Mouse (Mus musculus) embryonic stem cell, embryonic (primary cell): ENCODE measurements at regions not wholly inside any gene's neighbourhood (a gene's known extent, or its start where the extent isn't known, plus 50 kb on each side); places are given as distances from the start of the nearest gene placed in this dataset.
"Not testable (repeated sequence)": the region's sequence is repeated elsewhere in the genome, so short reads cannot be mapped to it uniquely, and the experiment has no call there.

Experiments
- CTCF ChIA-PET, 4 experiments: fragments of 300-600 bp in 2 of 4; fragments of 350-600 bp in 2 of 4; sonication (Branson Sonifier 250); formaldehyde crosslinking; loops; one replicate each; lab custom pipeline; 2022; ENCODE audit warnings: inconsistent platforms in 2 of 4; lab: Charles Lee
- POLR2A ChIA-PET, 4 experiments: fragments of 300-600 bp in 2 of 4; fragments of 350-600 bp in 2 of 4; sonication (Branson Sonifier 250); formaldehyde crosslinking; loops; one replicate each; lab custom pipeline; 2022; ENCODE audit warnings: antibody characterized with exemption in 4 of 4, inconsistent platforms in 1 of 4; lab: Charles Lee

DNA sequence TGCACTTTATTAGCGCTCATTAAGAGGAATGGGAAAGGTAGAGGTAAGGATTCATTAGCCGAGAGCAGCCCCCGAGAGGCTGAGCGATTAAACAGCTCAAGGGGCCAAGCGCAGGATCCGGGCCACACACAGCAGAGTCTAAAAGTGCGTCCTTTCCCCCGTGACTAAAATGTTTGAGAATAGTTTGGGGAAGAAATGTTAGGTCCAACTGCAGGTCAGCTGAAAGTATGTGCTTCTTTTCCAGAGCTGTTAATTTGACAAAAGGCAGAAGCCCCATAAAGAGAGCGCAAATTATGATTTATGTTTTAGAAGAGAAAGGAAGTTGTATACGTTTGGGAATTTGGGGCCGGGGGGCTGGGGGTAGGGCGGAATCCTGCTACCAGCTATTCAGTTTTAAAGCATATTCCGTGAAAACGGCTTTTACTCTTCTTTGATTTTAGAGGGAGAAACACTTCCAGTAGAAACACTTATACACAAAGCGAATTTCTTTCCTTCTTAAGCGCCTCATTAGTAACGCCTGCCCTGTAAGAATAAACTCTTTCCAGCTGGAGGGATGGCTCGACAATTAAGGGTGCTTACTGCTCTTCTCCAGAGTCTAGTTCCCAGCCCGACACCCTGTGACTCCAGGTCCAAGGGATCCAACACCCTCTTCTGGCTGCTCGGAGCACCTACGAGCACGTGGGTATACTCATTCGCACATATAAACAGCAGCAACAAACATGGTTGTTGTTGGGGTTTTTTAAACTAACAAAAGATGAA, 210.8 kb upstream of the 1700056E22Rik start:
- ChIA-PET POLR2A (interaction anchor here in 1 of 4 experiments (0.6 to 1.2 kb wide), 2 partner anchors 22 to 169 kb away, joined by 4 read pairs; no protein-coding TSS in a partner anchor), CTCF (interaction anchor here in 2 of 4 experiments (0.7 to 0.8 kb wide), 3 partner anchors 112 to 1252 kb away, joined by 3 to 7 read pairs (median 5); no protein-coding TSS in a partner anchor)

DNA sequence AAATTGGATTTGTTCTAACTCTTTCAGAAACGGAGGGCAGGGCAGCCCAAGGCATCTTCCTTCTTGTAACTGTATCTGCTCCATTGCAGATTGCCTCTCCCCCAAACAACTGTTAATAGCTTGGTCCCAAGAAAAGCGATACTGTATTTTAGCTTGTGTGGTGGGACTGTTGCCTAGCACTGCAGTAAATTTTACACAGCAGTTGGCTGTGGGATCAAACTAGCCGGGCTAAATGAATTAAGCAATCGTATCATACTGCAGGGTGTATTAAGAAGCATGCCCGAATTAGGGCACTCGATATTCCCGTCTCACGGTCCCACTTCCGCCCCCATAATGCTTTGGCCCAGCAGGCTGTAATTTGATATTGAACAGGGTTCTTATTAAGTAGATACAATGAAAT, 210.2 kb upstream of the 1700056E22Rik start:
- ChIA-PET POLR2A (interaction anchor here in 1 of 4 experiments (0.6 kb wide), 1 partner anchor 168 kb away, joined by 4 read pairs; no protein-coding TSS in a partner anchor), CTCF (interaction anchor here in 2 of 4 experiments (0.7 to 0.8 kb wide), 3 partner anchors 112 to 1253 kb away, joined by 3 to 7 read pairs (median 5); no protein-coding TSS in a partner anchor)

DNA sequence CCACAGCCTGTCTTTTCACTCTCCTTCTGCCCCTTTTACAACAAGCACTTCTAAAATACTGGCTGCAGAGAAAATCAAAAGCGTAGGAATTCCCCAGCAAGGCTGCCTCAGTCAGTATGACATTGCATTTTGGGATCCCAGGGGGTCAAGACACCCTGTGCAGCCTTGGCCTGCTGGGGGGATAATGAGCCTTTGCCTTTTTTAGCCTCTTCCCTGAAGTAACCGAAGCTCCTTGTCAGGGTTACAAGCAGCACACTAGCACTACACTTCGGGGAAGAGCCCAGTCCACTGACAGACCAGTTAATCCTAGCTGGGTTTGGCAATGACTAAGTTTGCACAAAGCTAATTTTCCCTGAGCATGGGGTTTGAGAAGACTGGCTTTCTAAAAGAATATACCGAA, 207.7 kb upstream of the 1700056E22Rik start:
- ChIA-PET CTCF (no interaction called here), POLR2A (no interaction called here)

DNA sequence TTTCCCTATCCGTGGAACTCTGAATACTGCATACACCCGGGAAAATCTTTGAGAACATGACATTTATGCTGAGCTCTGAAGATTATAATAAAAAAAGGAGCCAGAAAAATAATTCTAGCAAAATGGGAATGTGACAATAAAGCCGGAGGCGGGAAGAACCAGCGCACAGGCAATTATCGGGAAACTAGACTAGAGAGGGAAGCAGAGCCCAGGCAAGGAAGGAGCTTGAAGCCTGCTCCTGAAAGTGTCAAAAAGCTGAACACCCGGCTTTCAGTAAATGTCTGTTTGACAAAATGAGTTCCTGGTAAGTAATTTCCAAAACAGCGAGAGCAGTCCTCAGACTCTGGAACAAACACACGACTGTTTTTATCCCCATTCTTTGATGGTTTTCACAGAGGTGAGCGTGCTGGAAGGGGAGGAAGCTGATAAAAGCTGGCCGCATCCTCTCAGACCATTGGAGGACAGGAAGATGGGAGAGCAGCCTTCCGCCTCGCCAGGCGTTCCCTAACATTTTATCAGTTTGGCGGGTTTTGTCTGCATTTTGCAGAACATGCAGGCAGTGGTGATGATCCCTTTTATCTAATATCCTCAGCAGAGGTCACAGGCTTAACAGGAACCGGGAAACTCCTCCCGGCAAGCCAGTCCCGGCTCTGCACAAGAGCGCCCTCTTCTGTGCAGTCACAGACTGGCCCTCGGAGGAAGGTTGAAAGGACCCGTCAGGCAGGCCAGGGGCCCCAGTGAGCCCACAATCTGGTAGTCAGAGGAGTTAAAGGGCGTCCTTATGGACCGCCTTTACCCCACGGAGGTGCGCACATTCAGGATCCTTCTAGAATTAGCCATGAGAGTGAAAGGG, 201.3 kb upstream of the 1700056E22Rik start:
- ChIA-PET POLR2A (no interaction called here), CTCF (interaction anchor here (0.6 to 1.9 kb wide), 9 partner anchors 23 to 793 kb away, joined by 3 to 9 read pairs (median 4); partner anchors contain the start of gene 1700056E22Rik (in 1 of the 4))

DNA sequence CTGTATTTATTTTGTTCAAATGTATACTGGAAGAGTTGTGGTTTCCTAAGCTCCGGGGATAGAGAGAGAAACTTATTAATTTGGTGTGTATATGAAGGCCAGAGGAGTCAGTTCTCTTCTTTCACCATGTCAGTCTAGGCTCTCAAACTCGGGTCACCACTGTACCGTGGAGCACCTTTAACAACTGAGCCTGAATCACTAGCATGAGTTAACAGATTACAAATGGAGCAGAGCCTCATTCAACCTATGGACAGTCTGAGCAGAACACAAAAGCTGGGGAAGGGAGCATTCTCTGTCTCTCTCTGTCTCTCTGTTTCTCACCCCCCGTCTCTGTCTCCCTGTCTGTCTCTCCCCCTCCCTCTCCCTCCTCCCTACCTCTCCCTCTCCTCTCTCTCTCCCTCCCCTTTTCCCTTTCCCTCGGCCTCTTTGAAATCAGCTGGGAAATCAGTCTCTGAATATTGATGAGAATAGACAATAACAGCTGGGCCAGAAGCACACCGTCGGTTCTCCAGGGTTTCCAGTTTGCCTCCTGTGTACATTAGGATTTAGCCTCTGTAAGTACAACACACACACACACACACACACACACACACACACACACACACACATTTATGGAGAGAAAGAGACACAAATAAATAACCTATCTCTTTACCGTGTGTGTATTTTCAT, 200.4 kb upstream of the 1700056E22Rik start:
- ChIA-PET CTCF (interaction anchor here in 2 of 4 experiments (0.6 to 1.9 kb wide), 3 partner anchors 380 to 792 kb away, joined by 3 to 9 read pairs (median 4); no protein-coding TSS in a partner anchor), POLR2A (no interaction called here)

DNA sequence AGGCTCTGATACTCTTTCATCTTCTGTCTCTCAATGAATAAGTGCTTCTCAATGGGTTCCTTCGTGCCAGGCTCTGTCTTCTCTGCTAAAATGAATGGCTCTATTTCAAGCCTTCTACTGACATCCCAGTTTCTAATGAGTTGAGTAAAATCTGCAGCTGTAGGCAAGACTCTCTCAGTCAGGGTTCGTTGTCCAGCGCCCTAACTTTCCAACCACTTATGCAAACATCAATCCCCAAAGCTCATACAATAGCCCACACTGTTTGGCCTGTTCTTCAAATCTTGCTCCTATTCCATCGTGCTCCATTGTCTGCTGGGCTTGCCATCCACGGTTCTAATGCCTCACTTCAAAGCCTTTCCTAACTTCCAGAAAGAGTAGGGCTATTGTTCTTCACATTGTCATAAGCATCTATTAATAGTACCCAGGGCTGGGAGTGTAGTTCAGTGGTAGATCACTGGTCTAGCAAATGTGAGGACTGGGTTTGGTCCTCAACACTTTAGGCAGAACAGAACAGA, 199.7 kb upstream of the 1700056E22Rik start:
- CTCF ChIA-PET, result no interaction called here

DNA sequence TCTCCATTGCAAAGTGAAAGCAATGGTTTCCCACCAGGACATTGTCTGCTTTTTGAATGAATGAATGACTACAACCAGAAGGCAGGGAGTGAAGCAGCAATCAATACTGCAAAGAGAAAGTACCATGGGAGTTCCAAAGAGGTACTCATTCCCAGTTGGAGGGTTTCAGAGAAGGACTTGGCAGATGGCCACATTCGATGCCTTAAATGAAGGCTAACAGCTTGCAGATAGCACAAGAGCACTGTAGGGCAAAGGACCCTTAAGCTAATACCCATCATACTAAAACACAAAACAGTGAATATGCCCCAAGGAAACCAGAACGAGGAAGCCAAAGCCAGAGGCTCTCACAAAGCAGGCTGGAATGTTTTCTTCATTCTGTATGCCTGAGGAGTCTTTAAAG, 188.2 kb upstream of the 1700056E22Rik start:
- ChIA-PET CTCF (no interaction called here), POLR2A (no interaction called here)

More for the DNA sequence above, 199.7 kb upstream of the 1700056E22Rik start:
- POLR2A ChIA-PET, result no interaction called here

DNA sequence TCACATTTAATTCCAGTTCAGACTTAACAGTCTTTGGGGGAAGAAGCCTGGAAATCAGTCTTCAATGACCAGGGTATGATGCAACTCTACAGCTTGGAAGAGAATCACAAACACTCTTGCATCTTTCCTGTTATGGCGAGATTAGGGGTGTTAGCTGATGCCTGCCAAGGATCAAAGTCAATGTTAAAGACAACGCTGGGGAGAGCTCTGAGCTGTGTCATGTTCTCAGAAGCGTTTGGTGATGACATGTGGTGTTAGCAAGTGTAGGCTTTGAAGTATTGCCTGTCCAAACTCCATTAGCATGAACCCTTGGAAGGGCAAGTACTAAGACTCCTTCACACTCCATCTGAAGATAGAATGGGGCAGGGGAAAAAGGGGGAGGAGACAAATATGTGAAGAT, 187.7 kb upstream of the 1700056E22Rik start:
- ChIA-PET POLR2A (no interaction called here), CTCF (no interaction called here)

DNA sequence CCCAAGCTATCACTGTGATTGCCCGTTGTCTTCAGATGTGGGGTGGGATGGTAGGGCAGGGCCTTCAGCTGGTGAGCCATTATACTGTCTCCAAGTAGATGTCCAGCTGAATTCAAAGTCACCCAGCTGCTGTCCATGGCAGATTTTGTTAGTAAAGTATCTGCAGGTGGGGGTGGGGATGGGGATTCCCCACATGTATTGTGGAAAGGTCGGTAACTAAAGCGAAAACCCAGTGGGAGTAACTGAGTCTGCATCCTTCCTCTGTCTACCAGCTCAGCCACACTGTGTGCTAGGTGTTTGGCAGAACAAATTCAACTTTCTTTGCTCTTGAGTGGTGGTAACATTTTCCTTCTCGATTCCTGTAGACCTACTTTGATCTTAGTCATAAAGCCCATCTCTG, 163.2 kb upstream of the 1700056E22Rik start:
- CTCF ChIA-PET, result no interaction called here

DNA sequence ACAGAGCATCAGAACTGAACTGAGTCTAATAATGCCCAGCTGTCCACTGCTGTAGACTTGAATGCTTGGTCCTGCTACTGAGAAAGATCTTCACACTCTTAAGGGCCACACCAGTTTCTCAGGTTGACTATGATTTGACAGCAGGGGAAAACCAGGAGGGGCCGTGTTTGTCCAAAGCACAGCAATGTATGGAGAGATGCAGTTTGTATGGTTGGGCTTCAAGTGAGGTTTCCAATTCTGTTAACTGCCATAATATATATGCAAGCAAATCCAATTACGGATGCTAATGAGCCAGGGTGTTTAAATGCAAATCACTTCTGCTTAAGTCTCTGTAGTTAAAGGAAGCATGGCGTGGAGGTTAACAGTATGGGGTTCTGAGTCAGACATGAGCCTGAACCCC, 157.2 kb upstream of the 1700056E22Rik start:
- ChIA-PET CTCF (interaction anchor here in 2 of 4 experiments (0.6 kb wide), 3 partner anchors 15 to 1057 kb away, joined by 3 to 5 read pairs (median 4); no protein-coding TSS in a partner anchor), POLR2A (no interaction called here)

More for the DNA sequence above, 163.2 kb upstream of the 1700056E22Rik start:
- POLR2A ChIA-PET, result no interaction called here

DNA sequence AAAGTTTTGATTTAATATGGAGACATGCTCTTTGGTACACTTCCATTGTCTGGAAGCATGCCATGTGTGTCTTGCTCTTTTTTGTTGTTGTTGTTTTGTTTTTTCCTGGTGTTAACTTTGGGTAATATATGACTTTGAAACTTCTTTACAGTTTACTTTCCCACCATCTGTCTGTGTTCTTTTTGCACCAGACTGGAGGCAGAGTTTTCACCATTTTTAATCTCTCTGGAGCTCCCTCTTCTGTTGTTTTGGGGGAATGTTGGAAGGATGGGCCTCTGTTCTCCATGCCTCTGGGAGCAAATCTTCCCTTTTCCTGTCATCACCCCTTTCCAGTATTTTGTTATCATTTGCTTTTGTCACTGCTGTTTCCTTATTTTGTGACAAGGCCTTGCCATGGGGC, 153.5 kb upstream of the 1700056E22Rik start:
- POLR2A ChIA-PET, result interaction anchor here in 2 of 4 experiments (0.5 to 1.0 kb wide), 2 partner anchors 153 to 198 kb away, joined by 3 to 4 read pairs; no protein-coding TSS in a partner anchor
- CTCF ChIA-PET, result interaction anchor here in 1 of 4 experiments (0.5 kb wide), 1 partner anchor 194 kb away, joined by 3 read pairs; no protein-coding TSS in a partner anchor

DNA sequence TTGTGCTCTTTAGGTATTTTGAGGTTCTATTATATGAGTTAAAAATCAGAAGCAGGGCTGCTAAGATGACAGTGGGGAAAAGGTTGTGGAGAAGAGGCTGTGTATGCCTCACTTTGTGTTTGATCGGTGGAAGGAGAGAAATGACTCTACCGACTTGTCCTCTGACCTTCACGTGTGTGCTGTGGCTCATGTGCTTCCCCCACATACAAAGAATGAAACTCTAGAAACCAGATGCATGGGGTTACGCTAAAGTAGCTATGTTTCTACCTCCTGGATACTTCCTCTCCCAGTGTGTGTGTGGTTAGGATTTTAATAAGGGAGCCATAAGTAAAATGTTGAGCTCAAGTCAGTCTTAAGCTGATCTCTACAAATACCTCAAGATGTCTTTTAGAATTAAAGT, 148.1 kb upstream of the 1700056E22Rik start:
- CTCF ChIA-PET, result no interaction called here
- POLR2A ChIA-PET, result no interaction called here

DNA sequence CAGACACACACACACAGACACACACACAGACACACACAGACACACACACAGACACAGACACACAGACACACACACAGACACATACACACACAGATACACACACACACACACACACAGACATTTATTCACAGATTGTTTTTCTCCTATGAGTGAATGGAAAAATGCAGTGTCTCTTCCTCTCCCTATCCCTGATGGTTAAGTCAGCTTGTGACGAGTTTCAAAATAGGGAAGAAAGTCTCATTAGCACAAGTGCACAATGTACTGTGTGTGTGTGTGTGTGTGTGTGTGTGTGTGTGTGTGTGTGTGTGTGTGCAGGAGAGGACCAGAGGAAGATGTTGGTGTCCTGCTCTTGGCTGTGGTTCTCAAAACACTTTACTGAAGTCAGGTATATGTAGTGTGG, 140.3 kb upstream of the 1700056E22Rik start:
- POLR2A ChIA-PET, CTCF ChIA-PET: not testable (repeated sequence)

DNA sequence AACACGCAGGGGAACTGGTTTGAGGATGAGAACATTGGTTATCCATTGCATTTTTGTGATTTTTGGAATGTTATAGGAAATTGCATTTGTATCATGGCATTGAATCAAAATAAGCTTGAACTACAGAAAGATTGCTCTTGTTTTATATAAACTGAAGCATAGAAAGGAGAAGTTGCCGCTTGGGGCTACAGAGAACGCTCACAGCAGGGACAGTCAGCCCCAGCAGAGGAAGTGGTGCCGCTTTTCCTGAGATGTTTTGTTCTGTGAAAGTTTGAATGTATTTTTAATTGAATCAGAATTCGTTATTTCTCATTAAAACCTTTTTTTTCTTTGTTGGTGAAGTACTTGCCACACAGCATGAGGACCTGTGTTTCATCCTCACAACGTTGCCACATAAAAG, 139.6 kb upstream of the 1700056E22Rik start:
- POLR2A ChIA-PET, result no interaction called here
- CTCF ChIA-PET, result no interaction called here

DNA sequence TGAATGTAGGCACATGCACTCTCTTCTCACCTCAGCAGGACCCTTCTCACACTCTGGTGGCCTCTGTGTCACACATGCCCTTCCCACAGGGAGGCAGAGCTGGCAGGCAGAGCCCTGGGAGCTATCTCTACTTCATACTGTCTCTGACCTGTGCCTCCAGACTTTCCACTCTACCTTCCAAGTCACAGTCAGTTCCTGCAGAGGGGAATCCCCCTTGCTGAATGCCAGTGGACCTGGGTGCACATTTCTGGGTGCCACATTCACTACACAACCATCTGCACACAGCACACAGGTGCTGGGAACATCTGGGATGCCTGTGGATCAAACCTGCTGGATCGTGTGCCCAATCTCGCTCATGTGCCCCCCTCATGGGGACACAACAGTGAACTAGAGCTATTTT, 138.9 kb upstream of the 1700056E22Rik start:
- CTCF ChIA-PET, result no interaction called here
- POLR2A ChIA-PET, result no interaction called here

DNA sequence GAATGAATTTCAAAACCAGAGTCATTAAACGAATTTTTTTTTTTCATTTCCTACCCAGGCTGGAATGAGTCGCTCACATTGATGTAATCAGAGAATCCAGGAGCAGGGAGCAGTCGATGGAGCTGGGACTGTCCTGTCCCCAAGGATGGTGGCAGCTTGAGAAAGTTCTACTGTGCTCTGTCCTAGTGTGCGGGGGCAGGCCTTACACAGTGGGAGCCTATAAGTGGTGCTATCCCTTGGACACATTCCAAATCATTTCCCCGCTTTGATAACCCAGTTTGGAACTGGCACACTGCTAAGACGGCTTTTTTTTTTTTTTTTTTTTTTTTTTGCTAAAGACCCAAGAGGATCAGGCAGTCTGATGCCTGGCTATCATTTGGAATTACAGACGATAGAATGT, 137.5 kb upstream of the 1700056E22Rik start:
- POLR2A ChIA-PET, result interaction anchor here in 1 of 4 experiments (0.7 kb wide), 1 partner anchor 82 kb away, joined by 5 read pairs; no protein-coding TSS in a partner anchor
- CTCF ChIA-PET, result no interaction called here

DNA sequence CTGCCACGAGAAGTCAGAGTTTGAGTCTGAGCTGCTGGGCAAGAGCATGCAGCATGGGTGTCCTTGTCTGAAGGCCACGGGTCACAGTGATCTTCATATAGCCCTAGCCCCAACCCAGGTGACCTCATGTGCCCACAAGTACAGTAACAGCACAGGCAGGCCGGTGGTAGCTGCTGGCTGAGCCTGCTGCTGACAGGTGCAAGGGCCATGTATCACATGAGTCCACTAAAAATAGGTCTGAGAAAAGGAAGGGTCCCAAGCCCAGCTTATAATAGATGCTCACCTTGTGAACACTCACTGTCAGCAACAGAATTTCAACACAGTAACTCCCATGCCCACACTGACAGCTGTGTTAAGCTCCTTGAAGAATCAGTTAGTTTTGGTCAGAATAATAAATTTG, 136.8 kb upstream of the 1700056E22Rik start:
- ChIA-PET CTCF (no interaction called here), POLR2A (no interaction called here)

DNA sequence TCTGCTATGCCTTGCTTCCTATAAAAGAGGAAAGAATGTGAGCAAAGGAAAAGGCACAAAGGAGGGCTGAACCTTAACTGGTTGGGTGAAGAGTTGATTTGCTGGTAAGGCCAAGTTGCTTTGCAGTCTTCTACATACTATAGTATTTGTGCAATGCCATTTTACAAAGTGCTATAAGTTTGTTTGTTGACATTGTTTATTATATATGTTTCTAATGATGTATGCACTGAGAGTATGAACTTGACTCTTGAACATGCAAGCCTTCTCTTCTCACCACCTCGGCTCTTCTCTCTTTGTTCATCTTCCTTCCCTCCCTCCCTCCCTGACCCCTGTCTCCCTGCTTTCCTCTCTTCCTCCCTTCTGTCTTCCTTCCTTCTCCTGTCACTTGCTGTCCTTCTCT, 135.9 kb upstream of the 1700056E22Rik start:
- ChIA-PET CTCF (no interaction called here), POLR2A (no interaction called here)
